Mouse (Mus musculus) lung, adult 18-20 months (tissue): ENCODE data around the gene She.
"Not testable (repeated sequence)": the region's sequence is repeated elsewhere in the genome, so short reads cannot be mapped to it uniquely, and the experiment has no call there.

Experiments used
- DNase-seq, 2 experiments: peaks; one replicate each; pipeline ENCODE4 v3.0.0; 2022; ENCODE audit warnings: mixed read lengths in 2 of 2

The She gene

GRCm38 (mm10) chr3:89818605-89819004 lies 12.6 kb upstream of the She start:
- DNase-seq, result no peak

GRCm38 (mm10) chr3:89819897-89820296 lies 11.3 kb upstream of the She start:
- no peak for DNase-seq

DNA sequence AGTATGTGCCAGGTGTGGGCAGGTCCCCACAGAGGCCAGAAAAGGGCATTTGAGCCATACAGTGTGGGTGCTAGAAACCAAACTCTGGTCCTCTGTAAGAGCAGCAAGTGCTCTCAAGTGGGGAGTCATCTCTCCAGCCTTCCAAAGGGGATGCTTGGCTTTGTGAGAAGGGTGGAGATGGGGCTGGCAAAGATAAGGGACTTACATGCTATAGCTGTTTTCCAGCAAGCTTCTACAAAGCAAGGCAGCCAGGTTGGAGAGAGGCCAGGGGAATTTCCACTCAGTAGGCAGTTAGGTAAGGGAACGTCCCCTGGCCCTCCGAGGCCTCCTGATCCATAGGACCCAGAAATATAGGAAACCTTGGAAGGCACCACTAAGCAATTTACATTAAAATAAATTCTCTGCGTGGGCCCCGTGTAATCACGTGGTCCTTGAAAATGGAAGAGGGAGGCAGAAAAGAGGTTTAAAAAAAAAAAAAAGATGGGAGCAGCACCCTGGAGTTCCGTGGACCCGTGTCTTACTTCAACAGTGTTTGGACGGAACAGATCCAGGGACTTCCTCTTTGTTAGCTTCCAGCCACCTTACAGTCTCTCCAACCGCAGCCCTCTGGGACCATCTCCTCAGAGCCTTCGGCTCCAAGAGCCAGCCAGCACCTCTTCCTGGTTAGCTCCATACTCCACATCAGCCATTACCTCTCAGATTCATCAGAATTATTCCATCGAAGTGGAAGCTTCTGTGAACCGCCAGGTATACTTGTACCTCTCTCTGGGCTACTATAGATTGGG lies 10.7 kb upstream of the She start:
- DNase-seq, result no peak

DNA sequence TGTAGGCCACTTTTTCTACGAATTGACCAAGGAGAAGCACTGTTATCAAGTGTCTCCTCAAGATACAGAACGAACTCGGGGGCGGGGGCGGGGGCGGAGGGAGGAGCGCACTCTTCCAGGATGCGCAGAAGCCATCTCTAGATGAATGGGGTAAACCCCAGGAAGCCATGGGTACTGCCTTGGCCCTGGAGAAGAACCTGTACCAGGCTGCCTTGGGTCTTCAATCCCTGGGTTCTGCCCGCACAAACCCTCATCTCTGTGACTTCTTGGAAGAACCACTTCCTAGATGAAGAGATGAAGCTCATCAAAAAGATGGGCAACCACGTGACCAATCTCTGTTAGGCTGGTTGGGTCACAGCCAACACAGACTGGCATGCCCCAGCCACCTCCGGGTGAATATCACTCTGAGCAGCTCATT lies 10.1 kb upstream of the She start:
- no peak for DNase-seq

GRCm38 (mm10) chr3:89821548-89822480 lies 9.4 kb upstream of the She start:
- DNase-seq, result no peak

- DNase-seq, result no peak
Observed at GRCm38 (mm10) chr3:89823594-89823993, 7.6 kb upstream of the She start.

GRCm38 (mm10) chr3:89826295-89826694 lies 4.9 kb upstream of the She start:
- no peak for DNase-seq

DNA sequence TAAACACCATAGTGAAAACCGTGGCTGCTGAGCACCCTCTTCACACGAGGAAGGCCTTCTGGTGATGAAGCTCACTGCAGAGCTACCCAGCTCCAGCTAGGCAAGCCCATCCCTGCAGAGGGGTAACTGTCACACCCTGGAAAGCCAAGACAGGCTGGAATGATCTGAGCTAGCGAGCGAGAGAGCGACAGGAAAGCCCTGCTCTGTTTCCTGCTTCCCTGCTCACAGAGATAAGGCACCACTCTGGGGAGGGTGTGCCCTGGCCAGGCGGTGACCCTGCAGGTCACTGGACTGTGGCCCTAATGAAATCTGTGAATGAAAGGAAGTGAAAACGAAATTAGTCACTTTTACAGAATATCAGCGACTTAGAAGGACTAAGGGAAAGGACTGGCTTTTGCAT lies 4.2 kb downstream of the She start:
- peak; percentile 68 to 78 for DNase-seq

DNA sequence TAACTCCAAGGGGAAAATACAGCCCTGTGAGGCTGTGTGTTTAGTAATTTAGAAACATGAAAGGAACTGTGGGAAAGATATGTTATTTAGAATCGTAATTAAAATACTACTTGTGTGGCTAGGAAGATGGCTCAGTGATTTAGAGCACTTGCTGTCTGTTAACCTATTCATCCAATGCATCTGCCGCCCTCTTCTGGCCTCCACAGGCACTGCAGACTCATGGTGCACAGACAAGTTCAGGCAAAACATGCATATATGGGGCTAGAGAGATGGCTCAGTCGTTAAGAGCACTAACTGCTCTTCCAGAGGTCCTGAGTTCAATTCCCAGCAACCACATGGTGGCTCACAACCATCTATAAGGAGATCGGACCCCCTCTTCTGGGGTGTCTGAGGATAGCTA lies 11.1 kb downstream of the She start:
- peak in 1 of 2 experiments; percentile 38 for DNase-seq

- DNase-seq, result peak; percentile 80 to 82
Observed at GRCm38 (mm10) chr3:89843148-89843547, 12.0 kb downstream of the She start.

- no peak for DNase-seq
Observed at GRCm38 (mm10) chr3:89845814-89846213, 14.6 kb downstream of the She start.

DNA sequence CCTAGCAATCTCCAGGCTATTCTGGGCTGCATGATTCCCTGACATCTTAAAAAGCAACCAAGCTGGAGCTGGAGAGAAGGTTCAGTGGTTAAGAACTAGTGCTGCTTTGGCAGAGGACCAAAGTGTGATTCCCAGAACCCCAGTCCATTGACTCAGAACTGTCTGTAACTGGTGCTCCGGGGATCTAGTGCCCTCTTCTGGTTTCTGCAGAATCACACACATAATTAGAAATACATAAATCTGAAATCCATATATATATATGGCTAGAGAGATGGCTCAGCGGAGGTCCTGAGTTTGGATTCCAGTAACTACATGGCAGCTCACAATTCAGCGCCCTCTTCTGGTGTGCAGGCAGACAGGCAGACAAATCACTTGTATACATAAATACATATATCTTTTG lies 16.0 kb downstream of the She start:
- DNase-seq, result no peak

GRCm38 (mm10) chr3:89847596-89847995 lies 16.4 kb downstream of the She start:
- DNase-seq, result peak; percentile 30 to 60

DNA sequence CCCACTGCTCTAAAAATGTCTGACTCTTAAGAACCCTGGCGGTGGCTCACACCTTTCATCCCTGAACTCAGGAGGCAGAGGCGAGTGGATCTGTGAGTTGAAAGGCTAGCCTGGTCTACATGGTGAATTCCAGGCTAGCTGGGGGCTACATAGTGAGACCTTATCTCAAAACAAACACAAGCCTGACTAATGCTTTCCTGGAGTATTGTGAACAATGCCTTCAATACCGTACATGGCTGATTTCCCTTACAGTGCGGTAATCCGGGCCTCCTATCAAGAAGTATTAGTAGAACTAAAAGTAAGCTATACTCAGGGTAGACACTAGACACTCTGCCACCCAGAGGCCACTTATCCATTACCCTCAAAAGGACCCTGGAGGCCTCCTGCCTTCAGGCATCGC lies 16.9 kb downstream of the She start:
- DNase-seq, result no peak

GRCm38 (mm10) chr3:89853752-89854151 lies 22.6 kb downstream of the She start:
- DNase-seq, result peak; percentile 77 to 84

GRCm38 (mm10) chr3:89857353-89857752 lies 26.2 kb downstream of the She start:
- DNase-seq, result no peak

DNA sequence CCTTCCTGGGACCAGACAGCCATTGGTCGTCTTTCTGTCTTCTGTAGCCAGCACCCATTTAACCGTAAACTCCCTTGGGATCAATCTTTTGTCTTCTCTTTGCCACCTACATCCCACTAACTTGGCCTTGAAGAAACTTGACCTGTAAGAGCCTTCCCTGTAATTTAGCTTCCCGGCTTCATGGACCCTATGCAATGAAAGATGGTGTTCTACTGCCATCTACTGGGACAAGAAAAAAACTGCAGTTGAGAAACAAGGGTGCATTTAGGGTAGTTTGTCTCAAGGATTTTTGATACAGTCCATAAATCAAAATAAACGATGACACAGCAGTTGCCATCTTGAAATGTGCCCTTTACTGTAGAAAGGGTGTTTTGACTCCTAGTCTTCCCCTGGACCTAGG lies 27.0 kb downstream of the She start:
- DNase-seq, result no peak

- no peak for DNase-seq
Observed at GRCm38 (mm10) chr3:89858888-89859287, 27.7 kb downstream of the She start.

DNA sequence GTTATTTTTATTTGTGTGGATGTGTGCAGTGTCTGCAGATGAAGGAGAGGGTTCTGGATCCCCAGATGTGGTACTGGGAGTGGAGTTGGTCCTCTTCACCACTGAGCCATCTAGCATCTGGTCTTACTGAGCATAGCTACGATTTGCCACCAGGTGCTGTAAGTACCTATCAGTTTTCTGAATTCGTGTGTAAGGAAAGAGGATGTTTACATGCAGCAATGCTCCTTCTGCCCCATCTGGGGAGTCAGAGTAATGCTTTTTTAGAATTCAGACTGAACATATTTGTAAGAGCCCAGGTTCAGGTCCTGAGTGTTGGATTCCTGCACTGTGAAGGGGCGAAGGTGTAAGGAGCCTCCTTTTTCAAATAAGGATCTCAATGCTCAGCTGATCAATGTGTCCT lies 28.8 kb downstream of the She start:
- no peak for DNase-seq

DNA sequence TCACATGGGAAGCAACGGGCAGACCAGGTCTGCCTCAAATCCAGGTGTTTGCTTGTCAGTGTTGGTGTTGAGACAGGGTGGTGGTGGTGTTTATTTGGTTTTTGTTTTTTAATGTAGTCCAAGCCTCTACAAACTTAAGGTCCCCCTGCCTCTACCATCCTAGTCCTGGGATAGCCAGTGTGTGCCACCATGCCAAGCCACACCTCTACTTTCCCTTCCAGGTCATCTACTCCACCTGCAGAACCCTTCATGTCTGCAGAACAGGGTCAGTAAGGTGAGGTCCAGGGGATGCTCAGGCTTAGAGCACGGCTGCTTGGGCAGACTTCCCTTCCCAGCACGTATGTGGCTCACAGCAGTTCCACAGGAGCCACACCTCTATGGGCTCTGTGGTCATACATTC lies 29.2 kb downstream of the She start:
- DNase-seq, result no peak

DNA sequence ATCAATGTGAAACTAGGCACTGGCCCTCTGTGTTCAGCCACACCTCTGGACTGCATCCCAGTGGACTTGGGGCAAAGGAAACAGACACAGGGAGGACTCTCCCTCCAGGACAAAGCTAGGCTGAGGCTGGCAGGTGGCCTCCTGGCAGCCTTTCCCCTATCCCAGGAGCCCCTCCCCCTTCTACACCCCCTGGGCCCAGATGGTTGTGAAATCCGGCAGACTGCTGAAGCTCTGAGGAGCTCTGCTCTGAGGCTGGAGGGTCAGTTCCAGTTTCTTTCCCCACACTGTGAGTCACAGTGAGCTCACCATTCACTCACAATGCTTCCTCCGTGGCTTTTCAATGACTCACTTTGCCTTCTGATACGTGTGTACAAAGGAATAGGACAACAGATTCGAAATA lies 29.9 kb downstream of the She start:
- peak; percentile 75 to 80 for DNase-seq

- no peak for DNase-seq
Observed at GRCm38 (mm10) chr3:89862182-89862761, 31.1 kb downstream of the She start.

GRCm38 (mm10) chr3:89863276-89863675 lies 32.1 kb downstream of the She start:
- not testable (repeated sequence) for DNase-seq
